Mouse (Mus musculus) embryo, embryonic 10.5 days (tissue): ENCODE measurements at regions not wholly inside any gene's neighbourhood (a gene's known extent, or its start where the extent isn't known, plus 50 kb on each side); places are given as distances from the start of the nearest gene placed in this dataset.

Experiments used
- DNase-seq: peaks from one replicate; pipeline ENCODE4 v3.0.0-alpha.2; 2015; ENCODE audit warnings: low spot score

DNA sequence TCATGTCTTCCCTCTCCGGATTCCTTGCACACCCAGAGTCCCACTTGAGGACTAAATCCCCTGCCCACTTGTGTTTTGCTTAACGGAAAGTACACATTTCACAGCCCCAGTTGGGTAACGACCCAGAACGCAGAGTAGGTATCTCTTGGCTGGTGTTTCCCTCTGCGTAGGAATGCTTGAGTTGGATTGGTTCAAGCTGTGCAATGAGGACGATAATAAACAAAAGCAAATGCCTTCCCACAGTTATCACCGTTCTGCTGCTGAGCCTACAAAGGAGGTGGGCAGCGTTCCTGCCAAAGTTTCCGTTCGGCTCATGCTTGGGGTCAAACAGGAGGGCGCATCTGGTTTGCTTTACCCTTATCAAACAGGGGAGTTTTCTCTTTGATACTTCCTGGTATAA lies 212.3 kb upstream of the Sfrp2 start:
- DNase-seq, result no peak

DNA sequence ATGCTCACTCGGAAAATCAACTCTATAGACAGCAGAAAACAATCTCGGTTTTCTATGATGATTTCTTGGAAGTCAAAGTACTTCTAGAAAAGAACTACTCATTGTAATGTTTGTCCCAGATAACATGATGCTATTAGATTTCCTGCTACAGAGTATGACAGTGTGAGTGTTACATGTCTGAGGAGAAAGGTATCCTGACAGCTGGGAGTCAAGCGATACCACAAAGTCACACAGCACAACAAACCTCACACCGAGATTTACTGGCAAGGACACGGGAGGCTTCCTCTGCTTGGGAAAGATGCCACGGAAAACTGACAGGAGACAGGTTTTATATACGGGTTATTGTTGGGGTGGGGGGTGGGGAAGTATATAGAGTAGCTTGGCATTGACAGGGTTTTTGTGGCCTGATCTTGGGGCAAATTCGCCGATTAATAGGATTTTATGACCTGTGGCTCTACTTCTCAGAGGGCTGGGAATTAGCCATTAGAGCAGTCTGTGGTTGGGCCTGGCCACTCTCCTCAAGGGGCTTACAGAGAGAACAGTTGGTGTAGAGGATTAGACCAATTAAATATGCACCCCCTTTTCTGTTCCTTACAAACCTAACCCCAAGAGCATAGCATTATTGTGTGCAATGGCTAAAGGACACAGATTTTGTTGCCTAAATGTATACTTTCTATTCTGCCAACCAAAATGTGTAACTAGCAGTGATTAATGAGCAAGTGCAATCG lies 209.2 kb upstream of the Sfrp2 start:
- no peak for DNase-seq

DNA sequence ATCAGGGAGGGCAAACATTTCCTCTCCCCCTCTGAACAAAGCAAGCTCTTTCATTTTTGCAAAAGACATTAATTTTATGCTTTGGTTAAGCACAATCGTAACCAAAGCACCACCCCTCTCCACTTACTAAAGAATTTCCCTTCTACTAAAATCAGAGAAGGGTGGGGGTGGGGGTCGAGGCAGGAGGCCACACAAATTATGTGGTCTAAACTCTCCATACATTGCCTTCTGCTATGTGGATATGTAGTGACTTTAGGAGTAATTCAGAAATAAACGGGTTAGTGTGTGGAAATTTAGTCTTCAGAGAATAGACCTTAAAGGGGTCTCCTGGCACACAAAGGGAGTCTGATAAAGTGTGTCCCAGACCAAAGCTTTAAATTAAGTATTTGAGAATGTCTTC lies 204.1 kb upstream of the Sfrp2 start:
- DNase-seq, result no peak

GRCm38 (mm10) chr3:83575526-83575925 lies 190.6 kb upstream of the Sfrp2 start:
- no peak for DNase-seq

- DNase-seq, result no peak
These were observed 190.0 kb upstream of the Sfrp2 start for GRCm38 (mm10) chr3:83576155-83576554.

DNA sequence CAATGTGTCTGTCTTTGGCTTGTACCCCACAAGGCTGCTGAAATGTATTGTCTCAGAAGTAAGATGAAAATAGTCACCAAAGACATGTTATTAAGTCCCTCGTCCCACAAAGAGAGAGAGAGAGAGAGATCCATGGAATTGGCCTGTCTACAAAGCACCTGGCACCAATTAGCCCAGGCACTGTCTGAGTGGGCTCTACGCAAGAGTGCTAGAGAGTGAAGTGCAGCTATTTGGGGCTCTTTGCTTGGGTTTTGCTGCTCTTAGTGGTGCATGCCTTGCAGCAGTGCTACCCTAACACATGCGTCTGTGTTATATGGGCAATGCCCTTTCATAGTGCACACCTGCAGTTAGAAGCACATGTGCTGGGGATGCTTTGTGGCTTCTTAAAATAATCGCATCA lies 185.4 kb upstream of the Sfrp2 start:
- DNase-seq, result peak; percentile 41

DNA sequence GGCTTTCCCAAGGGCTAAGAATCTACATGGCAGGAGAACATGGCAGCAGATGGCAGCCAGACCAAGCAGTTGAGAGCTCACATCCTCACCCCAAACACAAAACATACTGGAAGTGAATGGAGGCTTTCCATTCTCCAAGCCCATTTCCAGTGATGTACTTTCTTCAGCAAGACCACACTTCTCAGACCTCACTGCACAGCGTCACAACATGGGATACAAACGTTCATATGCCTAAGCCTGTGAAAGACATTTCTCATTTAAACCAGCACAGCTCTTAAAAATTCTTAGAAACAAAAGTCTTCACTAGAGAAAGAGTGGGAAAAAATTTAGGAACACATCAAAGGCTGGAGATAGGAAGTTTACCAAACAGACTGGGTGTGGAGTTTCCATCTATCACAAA lies 183.9 kb upstream of the Sfrp2 start:
- peak; percentile 19 for DNase-seq

- peak; percentile 86 for DNase-seq
These were observed 182.9 kb upstream of the Sfrp2 start for GRCm38 (mm10) chr3:83583071-83583672.

GRCm38 (mm10) chr3:83586086-83586485 lies 180.0 kb upstream of the Sfrp2 start:
- no peak for DNase-seq

- no peak for DNase-seq
These were observed 179.6 kb upstream of the Sfrp2 start for GRCm38 (mm10) chr3:83586551-83586950.

GRCm38 (mm10) chr3:83589127-83589526 lies 177.0 kb upstream of the Sfrp2 start:
- DNase-seq, result peak; percentile 61

DNA sequence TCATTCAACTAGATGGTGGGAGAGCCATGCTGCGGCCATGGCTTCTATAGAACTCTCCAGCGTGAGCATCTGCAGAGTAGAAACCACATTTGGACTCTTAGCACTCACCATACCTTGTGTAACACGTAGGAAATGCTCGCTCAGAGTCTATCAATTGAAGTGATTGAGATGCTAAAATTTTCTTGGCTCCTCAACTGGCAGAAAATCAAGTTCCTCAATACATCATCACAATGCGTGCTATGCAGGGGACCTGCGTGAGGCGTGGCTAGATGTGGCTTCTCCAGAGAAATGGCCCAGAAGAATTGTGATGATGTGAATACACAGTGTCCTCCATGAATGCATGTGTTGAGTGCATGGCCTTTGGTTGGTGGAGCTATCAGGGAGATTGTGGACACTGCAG lies 174.9 kb upstream of the Sfrp2 start:
- DNase-seq, result no peak

- no peak for DNase-seq
These were observed 172.8 kb upstream of the Sfrp2 start for GRCm38 (mm10) chr3:83593321-83593720.

- no peak for DNase-seq
These were observed 164.6 kb upstream of the Sfrp2 start for GRCm38 (mm10) chr3:83601506-83601905.

DNA sequence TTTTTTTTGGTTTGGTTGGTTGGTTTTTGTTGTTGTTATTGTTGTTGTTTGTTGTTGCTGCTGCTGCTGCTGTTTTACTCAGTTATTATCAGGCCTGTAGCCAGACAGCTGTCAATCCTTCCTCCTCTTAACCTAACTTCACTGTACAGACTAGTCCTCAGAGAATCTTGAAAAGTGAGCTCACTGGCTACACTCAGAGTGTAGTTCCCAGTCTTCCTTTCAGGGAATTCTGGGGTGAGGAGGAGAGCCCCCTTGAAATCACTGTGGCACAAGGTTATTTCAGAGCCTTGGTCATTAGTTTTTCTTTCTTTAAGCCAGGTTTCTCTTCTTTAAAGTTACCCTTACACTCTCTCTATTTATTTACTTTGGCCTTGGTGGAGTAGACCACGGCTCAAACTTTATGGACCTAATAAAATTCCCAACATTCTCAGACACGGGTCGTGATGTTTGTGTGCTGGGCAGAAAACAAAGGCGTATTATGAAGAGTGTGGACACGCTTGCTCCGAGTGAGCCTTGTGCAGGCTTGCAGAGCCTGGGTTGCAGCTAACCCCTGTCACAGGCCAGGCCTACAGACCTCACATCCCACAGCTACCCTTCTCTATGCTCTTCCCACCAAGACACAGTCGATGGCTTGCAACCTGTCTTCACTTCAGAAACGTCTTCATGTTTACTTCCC lies 156.9 kb upstream of the Sfrp2 start:
- DNase-seq, result no peak

DNA sequence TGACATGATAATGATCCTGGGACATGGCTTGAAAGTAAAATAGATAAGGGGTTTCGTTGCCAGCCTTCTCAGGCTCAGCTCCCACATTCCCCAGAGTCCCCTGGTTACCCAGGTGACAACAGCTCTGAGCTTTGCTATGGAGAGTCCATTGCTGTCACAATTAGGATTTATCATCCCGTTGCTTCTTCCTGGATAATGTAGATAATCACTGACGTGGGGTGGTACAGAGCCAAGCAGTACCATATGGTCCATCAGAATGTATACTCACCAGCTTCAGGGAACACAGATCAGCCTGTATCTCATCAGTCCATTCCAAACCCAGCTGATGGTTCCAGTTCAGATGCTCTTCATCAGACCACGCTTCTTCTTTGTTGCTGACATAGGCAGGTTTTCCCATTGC lies 145.7 kb upstream of the Sfrp2 start:
- DNase-seq, result no peak

GRCm38 (mm10) chr3:83633032-83633431 lies 133.1 kb upstream of the Sfrp2 start:
- no peak for DNase-seq

DNA sequence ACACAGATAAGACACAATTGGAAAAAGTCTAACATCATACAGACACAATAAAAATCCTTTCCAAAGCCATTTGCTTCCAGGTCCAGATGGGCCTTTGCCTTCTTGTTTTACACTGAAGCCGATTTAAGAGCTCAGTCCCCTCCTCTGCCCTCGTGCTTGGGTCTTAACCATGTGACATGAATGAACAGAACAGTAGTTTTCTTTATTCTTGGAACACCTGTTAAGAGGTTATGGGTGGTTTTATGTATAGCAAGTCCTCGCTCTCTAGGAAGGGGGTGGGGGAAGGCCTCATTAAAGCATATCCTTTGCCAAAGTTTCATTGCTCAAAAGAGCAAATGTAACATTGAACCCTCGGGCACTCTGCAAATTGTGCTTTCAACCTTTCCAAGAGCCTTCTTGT lies 125.7 kb upstream of the Sfrp2 start:
- DNase-seq, result no peak

DNA sequence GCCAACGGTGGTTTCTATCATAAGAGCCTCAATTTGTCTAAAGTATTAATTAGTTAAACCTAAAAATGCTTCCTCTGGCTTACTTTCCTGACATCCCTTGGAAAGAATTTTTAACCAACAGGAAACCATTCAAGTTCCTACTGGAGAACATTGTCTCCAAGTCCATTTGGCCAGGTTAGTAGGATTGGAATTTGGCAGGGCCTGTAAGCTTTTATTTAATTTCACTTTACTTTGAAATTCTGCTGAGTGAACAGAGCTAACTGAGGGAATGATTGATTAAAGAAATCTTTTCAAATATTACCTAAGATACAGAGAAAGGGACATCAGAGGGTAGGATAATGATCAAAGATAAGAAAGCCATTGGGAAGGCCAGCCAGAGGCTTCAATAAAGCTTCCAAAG lies 102.4 kb upstream of the Sfrp2 start:
- DNase-seq, result no peak

DNA sequence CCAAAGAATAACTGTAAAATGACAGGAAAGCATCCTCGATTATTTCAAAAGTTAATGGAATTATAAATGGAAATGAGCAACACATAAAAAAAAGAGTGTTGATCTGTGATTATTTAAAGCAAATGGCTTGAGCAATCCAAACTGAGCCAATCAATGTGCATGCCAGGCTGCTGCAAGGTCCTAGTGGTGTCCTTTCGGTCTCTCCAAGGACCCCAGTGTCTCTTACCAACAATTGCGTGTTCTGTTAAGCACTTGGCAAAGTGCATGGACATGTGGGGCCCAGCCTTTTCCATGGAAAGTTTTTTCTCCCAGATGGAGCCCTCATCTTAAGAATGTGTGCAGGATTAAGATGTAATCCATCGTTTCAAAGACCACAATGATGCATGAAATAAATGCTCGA lies 90.0 kb upstream of the Sfrp2 start:
- DNase-seq, result no peak

GRCm38 (mm10) chr3:83686611-83687010 lies 79.5 kb upstream of the Sfrp2 start:
- DNase-seq, result no peak

- no peak for DNase-seq
These were observed 78.6 kb upstream of the Sfrp2 start for GRCm38 (mm10) chr3:83687503-83687902.
